Mouse (Mus musculus): ENCODE measurements around the gene Gm47841.
A peak's percentile ranks its signal among the peaks of the same experiment; 100 is the strongest.

Gm47841 gene

GRCm38 (mm10) chr15:101039651-101040050 lies 7.5 kb downstream of the Gm47841 start:
- no peak for DNase-seq

GRCm38 (mm10) chr15:101028960-101029359 lies 18.2 kb downstream of the Gm47841 start:
- no peak for DNase-seq

DNA sequence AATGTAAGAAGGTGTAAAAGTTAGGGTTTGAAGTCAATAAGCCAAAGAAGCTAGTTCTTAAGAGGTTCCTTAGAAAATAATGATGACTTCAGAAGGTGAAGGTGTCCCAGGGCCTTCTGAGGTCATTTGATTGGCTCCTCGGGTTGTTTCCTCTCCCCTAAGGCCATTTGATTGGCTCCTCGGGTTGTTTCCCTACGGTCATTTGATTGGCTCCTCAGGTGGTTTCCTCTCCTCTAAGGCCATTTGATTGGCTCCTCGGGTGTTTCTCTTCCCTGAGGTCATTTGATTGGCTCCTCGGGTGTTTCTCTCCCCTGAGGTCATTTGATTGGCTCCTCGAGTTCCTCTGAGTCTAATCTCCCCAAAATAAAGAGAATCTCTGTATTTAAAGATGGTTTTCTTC lies 35.8 kb downstream of the Gm47841 start:
- no peak for DNase-seq

DNA sequence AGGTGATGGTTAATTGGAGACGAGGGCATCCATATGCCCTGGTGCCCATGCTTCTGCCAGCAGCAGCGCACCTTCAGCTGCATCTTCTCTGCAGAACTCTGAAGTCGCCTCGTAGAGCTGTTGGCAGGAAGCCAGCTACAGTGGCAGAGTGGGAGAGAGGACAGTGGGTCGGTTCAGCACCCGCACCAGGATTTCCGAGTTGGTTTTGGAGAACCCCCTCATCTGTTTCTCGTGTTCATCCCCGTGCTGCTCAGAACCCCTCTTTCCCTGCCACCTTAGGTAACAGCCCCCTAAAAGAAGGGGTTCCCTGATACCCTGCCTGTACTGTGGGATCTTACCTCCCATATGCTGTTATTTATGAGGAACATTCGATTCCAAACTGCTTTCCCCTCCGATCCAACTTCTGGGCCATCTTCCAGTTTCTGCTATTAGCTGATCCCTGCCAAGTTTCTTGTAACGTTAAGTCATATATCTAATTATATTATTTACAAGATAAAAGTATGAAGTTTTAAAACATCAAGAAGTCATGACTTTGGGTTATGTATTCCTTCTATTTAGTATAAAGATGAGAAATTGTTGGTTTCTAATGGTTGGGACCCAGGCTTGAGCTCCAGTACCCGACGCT lies 38.7 kb downstream of the Gm47841 start:
- no peak for DNase-seq

DNA sequence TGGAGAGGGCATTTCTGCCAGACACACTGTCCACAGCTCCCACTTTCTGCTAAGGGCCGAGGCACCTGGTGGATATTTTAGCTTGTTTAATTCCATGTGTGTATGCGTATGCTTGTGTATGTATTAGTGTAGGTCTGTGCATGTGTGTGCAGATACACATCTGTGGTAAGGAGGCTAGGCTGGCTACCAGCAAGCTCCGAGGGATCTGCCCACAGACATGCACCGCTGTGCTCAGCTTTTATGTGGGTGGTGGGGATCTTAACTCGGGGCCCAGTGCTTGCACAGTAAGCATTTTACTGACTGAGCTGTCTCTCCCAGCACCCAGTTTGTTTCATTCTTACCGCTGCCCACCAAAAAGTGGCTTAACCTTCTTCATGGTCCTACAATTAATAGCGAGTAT lies 40.0 kb downstream of the Gm47841 start:
- no peak for DNase-seq

GRCm38 (mm10) chr15:101006251-101007040 lies 40.8 kb downstream of the Gm47841 start:
- DNase-seq, result no peak

- DNase-seq, result no peak
Observed at GRCm38 (mm10) chr15:101005717-101006116, 41.5 kb downstream of the Gm47841 start.

DNA sequence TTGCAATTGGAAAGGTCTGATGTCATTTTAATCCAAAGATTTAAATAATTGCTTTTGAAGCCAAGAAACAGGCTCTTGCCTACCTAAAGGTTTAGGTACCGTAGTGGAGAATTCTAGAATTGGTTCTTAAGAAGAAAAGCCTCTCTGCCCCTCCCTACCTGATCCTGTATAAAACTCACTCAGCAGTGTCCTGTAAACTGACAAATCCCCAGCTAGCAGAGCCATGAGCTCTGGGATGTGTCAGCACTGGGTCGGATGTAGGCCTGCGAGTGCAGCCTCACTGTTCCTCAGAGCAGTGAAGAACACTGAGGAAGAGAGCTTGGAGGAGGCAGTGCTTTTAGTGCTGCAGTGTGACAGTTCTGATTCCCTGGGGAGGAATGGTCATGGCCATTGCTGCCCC lies 42.7 kb downstream of the Gm47841 start:
- DNase-seq, result no peak

DNA sequence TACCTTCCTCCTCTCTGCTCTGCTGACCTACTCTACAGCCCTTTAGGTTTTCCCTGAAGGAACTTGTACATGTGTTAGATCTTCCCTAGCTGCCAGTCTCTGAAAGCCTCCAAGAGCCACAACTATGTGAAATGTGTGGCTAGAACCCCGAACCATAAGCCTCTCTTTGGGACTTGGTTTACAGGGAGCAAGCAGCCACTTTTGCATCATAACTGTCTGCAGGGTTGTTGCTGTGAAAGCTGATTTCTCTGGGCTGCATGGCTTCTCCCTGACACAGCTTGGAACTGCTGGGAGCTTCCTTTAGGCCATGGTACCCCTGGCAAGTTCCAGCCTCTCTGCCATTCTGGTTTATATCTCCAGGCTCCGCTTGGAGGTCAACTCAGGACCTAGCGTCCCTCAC lies 44.7 kb downstream of the Gm47841 start:
- DNase-seq, result no peak

DNA sequence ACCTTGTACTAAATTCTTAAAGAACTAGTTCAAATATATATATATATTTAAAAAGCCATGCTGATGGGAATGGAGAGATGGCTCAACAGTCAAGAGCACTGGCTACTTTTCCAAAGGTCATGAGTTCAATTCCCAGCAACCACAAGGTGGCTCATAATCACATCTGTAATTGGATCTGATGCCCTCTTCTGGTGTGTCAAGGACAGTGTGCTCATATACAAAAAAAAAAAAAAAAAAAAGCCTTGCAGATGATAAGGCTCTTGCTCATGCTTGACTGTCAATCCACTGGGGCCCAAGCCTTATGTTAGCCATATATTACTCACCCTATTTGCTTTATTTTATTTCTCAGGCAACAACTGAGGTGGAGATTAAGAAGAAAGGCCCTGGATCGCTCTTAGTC lies 45.5 kb downstream of the Gm47841 start:
- DNase-seq, result no peak

- DNase-seq, result peak; percentile 64
Observed at GRCm38 (mm10) chr15:100997090-100997489, 50.1 kb downstream of the Gm47841 start.

All from cerebellum, adult 9-11 months (tissue).